Mouse (Mus musculus) E14TG2a.4 (cell line): ENCODE data around the gene Snx21.

Experiments used
- CTCF ChIP-seq: conservative IDR thresholded peaks from 2 replicates; pipeline ENCODE4 v1.5.1; 2014; ENCODE audit warnings: low read length
- NANOG ChIP-seq: IDR thresholded peaks from 2 replicates; pipeline ENCODE4 v1.6.1; 2014; ENCODE audit warnings: borderline replicate concordance, low read length, mixed read lengths

GRCm38 (mm10) chr2:164746693-164747092, 38.9 kb upstream of the Snx21 start:
- no peak for TF ChIP-seq CTCF
- no peak for TF ChIP-seq NANOG
